Mouse (Mus musculus) thymus, adult 18-20 months (tissue): ENCODE results near the gene Slc2a12.
A peak's percentile ranks its signal among the peaks of the same experiment; 100 is the strongest.

Experiments
- DNase-seq, 2 experiments: peaks; one replicate each; pipeline ENCODE4 v3.0.0; 2022; ENCODE audit warnings: mixed read lengths in 2 of 2

Slc2a12 gene

DNA sequence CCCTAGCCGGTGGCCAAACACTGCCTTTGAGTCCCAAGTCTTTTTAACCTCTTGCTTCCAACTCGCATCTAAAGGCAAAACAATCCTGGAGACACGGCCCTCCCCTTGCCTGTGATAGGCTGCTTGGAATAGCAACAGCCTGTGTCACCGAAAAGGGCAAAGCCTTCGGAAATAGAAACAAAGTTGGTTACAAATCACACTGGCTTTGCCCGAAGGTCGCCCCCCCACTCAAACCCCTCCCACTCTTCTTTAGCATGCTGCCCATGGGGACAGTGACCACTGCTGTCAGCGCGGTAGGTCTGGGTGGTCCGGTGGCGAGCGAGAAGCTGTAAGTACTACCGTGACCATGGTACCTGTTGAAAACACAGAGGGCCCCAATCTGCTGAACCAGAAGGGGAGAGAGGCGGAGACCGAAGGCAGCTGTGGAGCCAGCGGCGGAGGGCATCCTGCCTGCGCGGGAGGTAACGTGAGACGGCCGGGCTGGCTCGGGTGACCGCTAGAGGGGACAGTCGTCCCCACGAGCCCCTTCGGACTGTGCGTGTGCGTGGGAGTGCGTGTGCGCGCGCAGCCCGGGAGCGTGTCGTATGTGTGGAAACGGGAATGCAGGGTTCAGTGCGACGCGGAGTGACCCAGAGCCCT, at the start of gene Slc2a12:
TSS of gene Slc2a12 (plus strand) at position 159 of the 639 bp plus-strand sequence.
- DNase-seq, result peak; percentile 11 to 12

DNA sequence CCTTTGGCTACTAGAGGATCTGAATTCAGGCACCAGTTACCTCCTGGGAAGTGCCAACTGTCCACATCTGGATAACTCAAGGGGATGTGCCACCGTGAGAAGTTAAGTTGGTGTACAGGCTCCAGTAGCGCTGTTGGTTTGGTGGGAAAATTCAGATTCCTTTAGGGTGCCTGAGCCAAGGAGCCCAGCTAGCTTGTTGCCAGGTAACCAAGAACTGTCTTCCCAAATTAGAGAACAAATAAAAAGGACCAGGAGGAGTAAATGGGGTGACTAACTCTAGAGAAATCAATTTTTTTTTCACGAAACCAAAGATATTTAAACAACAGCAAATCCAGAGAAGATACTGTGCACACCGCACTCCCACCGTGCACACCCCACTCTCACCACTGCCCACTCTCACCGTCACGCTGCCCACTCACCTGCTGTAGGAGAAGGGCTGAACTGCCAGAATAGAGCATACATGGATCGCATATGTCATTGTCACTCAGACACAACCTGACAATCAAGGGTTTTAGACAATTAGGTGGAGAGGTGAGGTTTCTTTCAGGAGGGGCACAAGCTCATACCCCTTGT, 45.8 kb upstream of the Slc2a12 start:
- DNase-seq, result no peak

GRCm38 (mm10) chr10:22601046-22601445, 43.8 kb upstream of the Slc2a12 start:
- no peak for DNase-seq

DNA sequence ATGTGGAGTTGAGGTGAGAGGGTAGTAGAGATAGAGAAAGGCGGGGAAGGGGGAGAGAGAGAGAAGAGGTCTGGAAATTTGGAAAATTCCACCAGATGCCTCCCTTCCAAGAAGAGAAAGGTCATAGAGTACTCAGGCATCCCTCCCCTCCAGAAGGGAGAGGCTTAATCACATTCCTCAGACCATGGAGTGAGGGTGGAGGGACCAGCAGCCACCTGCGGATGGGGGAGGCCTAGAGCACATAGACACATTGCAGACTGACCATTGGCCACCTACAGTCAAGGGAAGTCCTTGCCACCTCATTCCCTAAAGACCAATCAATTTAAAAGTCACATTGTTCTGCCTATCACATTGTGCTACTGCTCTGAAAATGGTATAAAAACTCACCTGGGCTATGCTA, 40.0 kb upstream of the Slc2a12 start:
- no peak for DNase-seq

DNA sequence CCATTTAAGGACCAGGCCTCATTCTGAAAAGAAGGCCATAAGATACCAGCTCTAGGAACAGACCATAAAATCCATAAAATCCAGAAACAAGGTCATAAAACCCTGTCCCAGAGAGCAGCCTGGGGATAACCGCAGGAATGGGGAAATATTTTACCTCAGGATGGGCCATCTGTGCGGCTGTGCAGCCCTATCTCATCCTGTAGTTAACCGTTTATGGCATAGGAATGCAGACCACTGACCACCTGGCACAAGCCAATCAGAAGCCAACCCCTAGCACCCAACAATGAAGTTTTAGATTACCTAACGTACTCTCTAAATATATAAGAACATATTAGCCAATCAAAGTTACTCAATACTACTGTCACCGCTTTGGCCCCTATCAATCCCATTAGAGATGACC, 36.5 kb upstream of the Slc2a12 start:
- no peak for DNase-seq

GRCm38 (mm10) chr10:22608799-22609357, 35.9 kb upstream of the Slc2a12 start:
- DNase-seq, result no peak

- no peak for DNase-seq
Observed at GRCm38 (mm10) chr10:22613301-22613700, 31.5 kb upstream of the Slc2a12 start.

DNA sequence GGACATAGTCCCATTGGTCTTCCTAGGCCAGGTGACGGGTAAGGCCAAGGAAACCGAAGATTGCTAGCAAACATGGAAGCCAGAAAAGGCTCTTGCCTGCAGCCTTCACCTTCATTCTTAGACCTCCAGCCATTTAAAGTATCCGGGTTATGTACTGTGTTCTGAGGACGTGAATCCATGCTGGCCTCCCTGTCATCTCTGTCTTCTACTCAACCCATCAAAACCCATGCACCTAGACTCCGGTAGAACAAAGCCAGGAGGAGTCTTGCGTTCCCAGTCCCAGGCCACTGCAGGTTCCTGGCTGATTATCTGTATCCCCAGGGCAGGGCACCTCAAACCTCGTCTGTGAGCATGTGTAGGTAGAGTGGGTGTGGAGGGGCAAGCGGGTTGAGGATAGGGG, 30.3 kb upstream of the Slc2a12 start:
- DNase-seq, result no peak

DNA sequence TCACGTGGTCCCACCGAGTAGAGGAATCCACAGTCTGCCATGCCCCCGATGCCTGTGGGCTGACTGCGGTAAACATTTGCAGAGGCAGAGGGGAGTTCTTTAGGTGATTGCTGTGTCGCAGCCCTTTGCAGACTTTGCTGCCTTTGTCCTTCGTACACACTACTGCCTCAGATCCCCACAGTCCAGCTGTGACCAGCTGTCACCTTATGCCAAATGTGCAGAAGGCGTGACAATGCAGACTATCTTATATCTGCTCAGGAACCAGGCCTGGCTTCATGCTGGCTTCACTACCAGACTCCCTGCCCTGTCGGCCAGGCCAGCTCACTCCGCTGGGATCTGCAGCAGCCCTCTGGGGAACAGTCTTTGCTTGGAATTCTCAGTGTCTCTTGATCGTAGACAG, 29.5 kb upstream of the Slc2a12 start:
- DNase-seq, result no peak

GRCm38 (mm10) chr10:22618842-22619241, 26.0 kb upstream of the Slc2a12 start:
- no peak for DNase-seq

GRCm38 (mm10) chr10:22628832-22629231, 16.0 kb upstream of the Slc2a12 start:
- no peak for DNase-seq

DNA sequence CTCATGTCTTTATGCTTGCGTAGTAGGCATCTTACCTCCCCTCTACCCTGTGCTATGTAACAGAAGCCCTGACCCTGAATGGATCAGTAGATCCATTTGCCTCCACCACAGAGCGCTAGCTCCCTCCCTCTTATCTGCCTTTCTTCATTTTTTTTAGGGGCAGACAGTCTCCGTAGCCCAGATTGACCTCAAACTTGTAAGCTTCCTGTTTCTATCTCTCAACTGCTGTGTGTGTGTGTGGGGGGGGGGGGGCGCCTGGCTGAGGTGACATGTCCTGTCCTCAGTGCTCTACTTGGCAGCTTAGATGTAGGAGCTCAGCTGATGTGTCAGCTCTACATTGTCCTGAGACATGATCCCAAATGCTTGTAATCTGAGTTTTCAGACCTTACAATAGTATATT, 13.7 kb upstream of the Slc2a12 start:
- no peak for DNase-seq

- no peak for DNase-seq
Observed at GRCm38 (mm10) chr10:22631528-22631927, 13.3 kb upstream of the Slc2a12 start.

- no peak for DNase-seq
Observed at GRCm38 (mm10) chr10:22631956-22632355, 12.9 kb upstream of the Slc2a12 start.

DNA sequence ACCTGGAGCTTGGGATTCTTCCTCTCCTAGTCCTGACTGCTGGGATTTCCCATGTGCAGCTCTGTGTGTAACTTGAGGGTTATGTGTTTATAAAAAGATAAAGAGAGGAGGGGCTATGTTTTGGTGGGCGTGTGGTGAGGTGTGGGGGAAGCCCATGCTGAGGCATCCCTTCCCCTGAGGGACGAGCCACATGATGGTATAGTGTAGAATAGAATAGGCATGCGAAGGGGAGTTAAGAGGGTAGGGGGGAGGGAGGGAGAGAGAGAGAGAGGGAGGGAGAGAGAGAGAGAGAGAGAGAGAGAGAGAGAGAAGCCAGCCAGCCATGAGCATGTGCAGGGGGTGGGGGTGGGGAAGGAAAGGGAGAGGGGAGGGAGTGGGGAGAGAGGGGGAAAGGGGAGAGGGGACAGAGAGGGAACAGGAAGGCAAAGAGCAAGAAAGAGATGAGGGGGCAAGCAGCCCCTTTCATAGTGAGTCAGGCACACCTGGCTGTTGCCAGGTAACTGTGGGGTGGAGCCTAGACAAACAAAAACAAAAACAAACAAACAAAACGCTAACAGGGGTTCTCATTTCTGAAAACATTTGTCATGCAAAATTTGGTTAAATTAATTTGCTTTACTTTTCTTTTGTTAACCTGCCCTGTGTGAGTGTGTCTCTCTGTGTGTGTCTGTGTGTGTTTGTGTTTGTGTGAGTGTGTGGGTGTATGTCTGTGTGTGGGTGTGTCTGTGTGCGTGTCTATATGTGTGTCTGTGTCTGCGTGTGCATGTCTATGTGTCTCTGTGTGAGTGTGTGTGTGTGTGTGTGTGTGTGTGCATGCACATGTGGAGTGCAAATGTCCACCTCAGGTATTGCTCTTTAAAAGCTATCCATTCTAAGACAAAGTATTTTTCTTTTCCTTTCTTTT, 11.2 kb upstream of the Slc2a12 start:
- DNase-seq, result no peak

DNA sequence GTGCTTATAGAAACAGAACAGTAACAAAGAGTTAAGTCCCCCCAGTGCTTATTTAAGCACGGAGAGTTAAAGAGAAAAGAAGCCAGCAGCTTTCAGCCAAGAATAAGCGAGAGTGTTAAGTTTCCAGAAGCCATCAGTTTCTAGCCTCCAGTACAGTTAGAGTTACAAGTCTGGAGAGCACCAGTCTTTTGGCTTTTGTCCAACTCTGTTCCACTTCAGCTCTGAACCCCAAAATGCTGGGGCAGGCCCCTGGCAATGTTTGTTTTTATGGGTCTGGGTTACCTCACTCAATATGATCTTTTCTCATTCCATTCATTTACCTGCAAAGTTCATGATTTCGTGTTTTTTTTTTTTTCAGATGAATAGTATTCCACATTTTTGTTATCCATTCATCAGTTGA, 7.6 kb upstream of the Slc2a12 start:
- no peak for DNase-seq

DNA sequence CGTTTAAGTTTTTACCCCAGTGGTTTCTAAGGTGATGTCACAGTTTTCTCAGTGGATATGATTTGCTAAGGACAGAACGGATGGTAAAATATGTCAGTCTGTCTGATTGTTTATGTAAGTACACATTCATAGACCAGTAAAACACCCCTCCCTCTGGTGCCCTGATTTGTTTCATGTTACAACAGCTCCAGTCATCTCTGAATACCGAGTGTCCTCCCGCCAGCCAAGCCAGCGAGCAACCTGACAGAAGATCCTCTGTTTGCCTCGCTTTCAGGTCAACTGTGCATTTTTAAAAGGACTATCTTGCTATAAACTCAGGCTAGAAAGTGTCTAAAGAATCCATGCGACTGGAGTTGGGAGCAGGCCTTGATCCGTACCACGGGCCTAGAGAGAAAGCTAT, 640 bp upstream of the Slc2a12 start:
- DNase-seq, result no peak

- no peak for DNase-seq
Observed at GRCm38 (mm10) chr10:22648702-22649101, 3.9 kb downstream of the Slc2a12 start.

DNA sequence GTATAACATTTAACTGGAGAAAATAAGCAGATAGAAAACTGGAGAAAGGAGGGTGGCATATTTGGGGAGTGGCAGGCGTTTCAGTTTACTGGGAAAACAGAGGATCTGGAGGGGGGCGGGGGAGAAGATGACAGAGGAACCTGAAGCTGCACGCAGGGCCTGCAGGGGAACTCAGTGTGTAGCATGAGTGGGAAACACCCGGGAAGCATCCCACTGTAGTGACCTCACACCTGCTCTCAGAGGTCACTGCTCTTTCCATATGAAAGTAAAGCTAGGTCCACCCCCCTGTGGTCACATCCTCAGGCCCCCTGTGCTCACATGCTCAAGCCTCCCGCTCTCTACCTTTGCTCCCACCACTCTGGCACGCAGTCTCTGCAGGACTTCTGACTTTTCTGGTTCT, 9.0 kb downstream of the Slc2a12 start:
- DNase-seq, result no peak

DNA sequence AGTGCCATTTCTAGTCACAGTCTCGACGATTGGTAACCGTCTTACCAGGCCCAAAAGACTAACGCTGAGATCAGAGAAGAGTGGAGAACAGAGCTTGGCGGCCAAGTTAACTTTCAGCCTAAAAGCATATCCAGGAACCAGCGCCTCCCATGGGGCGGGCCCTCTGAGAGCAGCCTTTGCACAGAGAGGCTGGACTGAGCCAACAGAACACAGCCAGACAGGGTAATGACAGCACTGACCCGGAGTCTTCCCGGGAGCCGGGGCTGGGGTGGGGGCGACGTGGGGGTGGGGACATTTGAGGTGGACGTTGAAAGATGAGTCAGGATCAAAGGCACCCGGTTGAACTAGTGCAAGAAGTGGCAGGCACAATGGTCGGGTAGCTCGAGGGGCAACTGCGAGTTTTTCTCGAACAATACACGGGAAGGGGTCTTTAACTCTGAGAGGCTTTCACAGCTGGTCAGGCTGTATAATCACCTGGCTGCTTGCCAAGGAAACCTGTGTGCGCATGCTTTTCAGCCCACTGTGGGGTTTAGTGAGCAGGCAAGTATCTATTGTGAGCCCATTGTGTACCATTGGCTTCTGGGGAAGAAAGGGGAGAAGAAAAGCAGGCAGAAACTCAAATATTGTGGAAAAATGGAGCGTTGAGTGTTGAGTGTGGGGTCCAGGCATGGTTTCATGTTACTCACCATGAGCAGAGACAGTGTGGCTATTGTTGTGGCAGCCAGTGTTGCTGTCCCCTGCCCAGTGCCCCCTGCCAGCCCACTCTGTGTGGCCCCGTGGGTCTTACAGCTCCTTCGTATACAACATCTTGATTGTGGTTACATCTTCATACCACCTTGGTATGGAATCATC, 13.9 kb downstream of the Slc2a12 start:
- DNase-seq, result no peak

GRCm38 (mm10) chr10:22659386-22659725, 14.5 kb downstream of the Slc2a12 start:
- no peak for DNase-seq

DNA sequence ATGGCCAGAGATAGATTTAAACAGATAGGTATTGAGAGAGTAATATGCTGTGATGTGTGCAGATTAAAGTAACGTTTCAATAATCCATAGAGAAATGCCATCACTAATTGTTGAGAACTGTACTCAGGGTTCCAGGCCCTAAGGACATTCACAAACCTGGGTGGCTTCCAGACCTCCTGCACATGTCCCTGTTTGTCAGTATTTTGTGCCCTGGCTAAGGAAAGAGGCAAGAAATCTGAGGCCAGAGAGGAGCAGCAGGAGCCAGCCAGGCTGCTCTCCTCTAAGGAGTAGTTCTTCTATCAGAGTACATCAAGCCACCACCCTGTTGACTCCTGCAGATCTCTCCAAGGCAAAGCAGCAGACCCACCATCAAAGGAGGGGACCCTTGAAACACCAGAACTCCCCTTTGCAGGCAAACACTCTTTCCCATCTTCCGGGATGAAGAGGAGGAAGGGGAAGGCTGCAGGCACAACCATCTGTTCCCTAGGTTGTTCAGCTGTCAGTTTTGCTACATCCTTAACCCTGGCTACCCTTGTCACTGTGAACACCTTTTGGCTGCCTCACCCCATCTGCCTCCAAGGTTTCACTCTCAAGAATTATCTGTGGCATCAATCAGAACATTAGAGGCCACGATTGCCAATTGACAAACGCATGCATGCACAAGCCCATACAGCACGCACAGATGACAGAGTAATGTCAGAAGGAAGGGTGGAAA, 15.6 kb downstream of the Slc2a12 start:
- no peak for DNase-seq
